Mouse (Mus musculus) left cerebral cortex, postnatal 10 days (tissue): ENCODE measurements at regions not wholly inside any gene's neighbourhood (a gene's known extent, or its start where the extent isn't known, plus 50 kb on each side); places are given as distances from the start of the nearest gene placed in this dataset.
A peak's percentile ranks its signal among the peaks of the same experiment; 100 is the strongest.
"Not testable (repeated sequence)": the region's sequence is repeated elsewhere in the genome, so short reads cannot be mapped to it uniquely, and the experiment has no call there.

Experiments
- DNase-seq, 2 experiments: peaks; one replicate each; pipeline ENCODE4 v3.0.0; 2021 to 2022; ENCODE audit warnings: low spot score in 2 of 2, mixed read lengths in 1 of 2; ENCODE audit errors: extremely low spot score in 1 of 2
- intact Hi-C: fragments of 180-260 bp; cut with DNase I; formaldehyde crosslinking; loops from one replicate; pipeline ENCODE4 v1.15.1; 2025

DNA sequence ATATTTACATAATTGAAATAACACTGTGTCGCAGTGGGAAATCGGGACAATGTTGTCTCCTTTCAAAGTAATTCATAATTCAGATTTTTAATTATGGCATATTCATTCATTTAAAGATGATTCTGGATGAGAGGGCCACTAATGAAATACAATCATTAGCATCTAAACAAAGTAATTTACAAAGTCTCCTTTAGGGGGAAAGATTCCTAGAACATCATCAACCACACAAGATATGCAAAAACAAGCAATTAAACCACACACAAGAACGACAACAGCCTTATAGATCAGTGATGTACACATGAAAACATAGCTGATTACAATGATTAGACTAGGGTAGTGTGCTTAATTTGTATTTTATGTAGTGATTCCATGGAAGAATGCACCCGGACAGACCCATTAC lies 231.2 kb downstream of the Mbip start:
- intact Hi-C loops = no loop called here
- no peak for DNase-seq

GRCm38 (mm10) chr12:56081406-56081805 lies 245.3 kb downstream of the Brms1l start:
- DNase-seq = no peak
- intact Hi-C loops = no loop called here

- no peak for DNase-seq
- intact Hi-C loops = no loop called here
These were observed 228.1 kb downstream of the Brms1l start for GRCm38 (mm10) chr12:56064183-56064582.

DNA sequence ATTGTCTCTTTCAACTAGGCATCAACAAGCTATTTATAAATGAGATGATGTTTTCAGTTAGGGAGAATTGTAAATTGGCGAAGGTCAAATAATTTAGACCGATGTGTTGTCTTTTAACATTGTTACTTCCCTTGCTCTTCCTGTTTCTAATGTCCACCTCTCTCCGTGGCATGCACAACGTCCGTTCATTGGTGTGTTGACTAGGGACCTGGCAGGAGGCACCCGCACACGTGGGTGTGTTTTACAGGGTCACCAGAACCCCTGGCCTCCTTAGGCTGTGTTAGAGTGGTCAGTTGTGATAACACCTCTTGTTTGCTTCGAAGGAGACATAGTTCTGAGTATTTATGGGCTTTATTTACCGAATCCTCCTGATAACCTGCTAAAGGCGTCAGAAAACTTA lies 222.8 kb downstream of the Brms1l start:
- intact Hi-C loops = loop anchor here (2.0 to 10.0 kb wide), 5 partner anchors 172 to 576 kb away; no protein-coding TSS in a partner anchor
- no peak for DNase-seq

- DNase-seq = peak; percentile 81 to 85
- intact Hi-C loops = loop anchor here (2.0 to 10.0 kb wide), 5 partner anchors 171 to 576 kb away; no protein-coding TSS in a partner anchor
These were observed 222.3 kb downstream of the Brms1l start for GRCm38 (mm10) chr12:56058463-56058862.

- no peak for DNase-seq
- intact Hi-C loops = loop anchor here (5.0 to 10.0 kb wide), 4 partner anchors 168 to 579 kb away; no protein-coding TSS in a partner anchor
These were observed 219.3 kb downstream of the Brms1l start for GRCm38 (mm10) chr12:56055382-56055781.

GRCm38 (mm10) chr12:56046050-56046449 lies 209.9 kb downstream of the Brms1l start:
- DNase-seq = no peak

DNA sequence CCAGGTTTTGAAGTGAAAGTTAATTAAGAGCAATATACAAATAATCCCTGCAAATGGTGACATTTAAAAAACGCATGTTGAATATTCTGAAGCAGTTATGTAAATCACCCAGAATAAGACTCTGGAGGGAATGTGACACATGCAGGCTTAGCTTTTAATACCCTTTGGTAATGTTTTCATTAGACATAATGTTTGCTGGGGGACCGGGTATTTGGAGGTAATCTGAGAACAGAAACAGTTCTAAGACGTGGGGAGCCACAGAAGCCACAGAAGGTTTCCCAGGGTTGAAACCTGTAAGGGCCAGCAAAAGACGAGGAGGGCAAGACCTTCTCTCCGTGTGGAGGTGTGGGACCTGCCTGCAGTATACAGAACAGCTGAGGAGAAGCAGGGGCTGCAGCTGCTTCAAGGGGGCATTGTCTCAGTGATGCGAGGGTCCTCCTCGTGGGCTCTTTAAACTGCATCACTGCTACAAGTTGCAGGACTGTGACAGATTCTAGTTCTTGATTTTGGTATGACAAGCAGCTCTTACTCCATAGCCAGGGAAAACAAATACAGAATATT lies 184.9 kb downstream of the Brms1l start:
- no peak for DNase-seq
- intact Hi-C loops = no loop called here

More at GRCm38 (mm10) chr12:56046050-56046449, 209.9 kb downstream of the Brms1l start:
- intact Hi-C loops = no loop called here

GRCm38 (mm10) chr12:56020547-56020946 lies 184.4 kb downstream of the Brms1l start:
- DNase-seq = no peak
- intact Hi-C loops = no loop called here

- intact Hi-C loops = no loop called here
- DNase-seq = no peak
These were observed 173.9 kb downstream of the Brms1l start for GRCm38 (mm10) chr12:56009976-56010375.

DNA sequence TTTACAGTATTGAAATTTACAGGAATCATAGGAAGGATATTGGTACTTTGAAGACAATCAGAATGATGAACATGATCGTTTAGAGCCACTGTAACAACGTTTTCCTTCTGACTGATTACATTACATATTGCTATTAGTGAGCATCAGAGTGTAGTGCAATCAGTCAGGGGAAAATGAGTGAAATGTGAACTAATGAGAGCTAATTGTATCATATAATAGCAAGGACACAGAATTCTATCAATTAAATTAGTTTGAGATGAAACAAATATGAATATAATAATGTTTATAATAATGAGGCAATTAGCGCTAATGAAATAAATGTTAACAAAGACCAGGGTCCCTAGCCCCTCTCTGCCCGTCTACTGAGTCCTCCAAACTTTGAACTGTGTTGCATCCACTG lies 169.7 kb downstream of the Brms1l start:
- intact Hi-C loops = no loop called here
- no peak for DNase-seq

- DNase-seq = no peak
- intact Hi-C loops = no loop called here
These were observed 169.2 kb downstream of the Brms1l start for GRCm38 (mm10) chr12:56005321-56005720.

- DNase-seq = no peak
- intact Hi-C loops = no loop called here
These were observed 168.4 kb downstream of the Brms1l start for GRCm38 (mm10) chr12:56004479-56004878.

DNA sequence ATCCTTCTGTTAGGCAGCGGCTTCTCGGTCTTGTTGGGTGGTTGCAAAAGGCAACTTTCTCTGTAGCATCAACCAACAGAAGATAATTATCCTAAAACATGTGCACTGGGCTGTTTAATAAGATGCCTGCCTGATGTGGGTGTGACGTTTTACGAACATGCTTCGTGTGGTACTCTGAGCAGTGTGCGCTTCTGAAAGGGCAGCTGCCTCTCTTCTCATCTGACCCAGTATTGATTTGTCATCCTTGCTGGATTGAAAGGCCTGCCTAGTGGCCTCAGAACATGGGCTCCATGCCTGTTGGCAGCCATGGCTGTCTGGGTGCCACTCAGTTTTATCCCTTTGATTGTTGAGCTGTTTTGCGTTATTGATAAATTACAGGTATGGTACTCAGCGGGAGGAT lies 167.4 kb downstream of the Brms1l start:
- intact Hi-C loops = no loop called here
- no peak for DNase-seq

DNA sequence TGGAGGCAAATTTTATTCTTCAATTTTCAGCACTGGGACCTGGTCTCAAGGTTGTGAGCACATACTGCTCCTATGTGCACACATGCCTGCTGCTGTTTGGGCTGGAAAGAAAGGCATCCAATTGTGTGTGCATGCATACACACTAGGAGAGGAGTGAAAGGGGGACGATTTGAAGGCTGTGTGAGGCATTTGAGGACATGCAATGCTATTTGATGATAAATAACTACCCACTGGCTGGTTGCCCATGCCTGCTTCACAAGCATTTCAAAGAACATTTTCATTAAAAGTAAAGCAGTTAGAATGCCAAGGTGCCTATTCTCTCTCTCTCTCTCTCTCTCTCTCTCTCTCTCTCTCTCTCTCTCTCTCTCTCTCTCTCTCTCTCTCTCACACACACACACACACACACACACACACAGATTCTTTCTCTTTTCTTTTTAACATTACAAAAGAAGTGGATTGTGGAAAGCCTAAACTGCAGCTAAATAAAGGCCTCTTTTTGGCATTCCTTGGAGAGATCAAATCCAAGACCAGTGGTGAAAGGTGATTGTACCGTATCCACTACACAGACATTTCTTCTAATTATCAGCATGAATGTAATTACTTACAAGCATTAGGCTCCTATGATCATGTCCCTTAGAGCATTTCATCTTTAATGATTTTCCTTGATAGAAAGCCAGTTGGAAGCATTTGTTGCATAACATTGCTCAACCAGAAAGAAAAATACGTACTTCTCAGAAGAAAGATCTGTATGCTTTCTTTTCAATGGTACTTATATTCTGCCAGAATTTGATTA lies 160.7 kb downstream of the Brms1l start:
- DNase-seq = no peak
- intact Hi-C loops = no loop called here

DNA sequence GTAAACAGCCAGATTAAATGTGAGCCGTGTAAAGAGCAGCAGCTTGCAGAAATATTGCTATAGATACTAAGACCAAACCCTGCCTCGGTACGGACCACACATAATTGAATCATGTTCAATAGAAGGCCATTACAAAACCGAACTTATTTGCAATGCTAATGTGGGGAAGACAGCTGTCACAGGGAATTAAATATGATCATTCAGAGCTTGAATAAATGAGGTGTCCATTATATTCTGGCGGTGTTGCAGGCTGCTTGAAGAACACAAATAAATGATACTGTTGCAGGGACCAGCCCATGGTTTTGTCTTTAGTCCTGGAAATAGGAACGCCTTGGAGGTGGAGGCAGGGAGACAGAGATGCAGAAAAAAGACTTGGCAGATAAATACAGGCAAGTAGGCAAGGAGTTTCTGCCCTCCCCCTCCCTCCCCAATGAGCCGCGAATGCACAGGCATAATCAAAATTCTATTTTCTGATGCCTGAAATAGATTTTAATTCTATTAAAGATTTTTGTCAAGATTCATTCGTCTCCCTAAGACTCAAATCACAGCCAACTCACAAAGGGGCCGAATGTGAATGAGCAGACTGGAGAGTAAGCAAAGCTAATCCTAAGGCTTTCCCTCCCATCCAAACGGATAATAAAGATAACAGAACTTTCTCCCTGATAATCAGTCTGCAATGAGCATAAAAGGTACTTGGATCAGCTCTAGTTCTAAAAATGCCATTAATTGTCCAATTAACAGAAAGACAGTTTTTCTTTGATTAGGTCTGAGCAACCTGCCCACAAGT lies 147.6 kb downstream of the Brms1l start:
- intact Hi-C loops = no loop called here
- DNase-seq = peak in 1 of 2 experiments; percentile 8

DNA sequence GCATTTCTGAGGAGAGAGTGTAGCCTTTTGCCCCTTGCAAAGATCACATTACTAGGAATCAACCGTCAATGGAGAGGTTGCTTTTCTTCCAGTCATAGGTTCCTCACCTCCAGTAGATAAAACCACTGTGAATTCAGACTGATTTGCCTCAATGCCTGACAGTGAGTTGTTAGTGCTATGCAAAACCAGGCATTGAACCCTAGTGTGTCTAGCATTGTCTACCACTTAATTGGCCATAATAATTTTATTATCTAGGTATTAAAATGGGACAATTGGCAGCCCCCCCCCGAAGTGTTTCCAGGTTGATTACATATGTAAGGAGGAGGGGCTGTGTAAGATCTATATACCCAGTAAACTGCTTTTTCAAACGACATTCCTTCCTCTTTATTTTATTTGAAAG lies 147.0 kb downstream of the Brms1l start:
- intact Hi-C loops = no loop called here
- no peak for DNase-seq

DNA sequence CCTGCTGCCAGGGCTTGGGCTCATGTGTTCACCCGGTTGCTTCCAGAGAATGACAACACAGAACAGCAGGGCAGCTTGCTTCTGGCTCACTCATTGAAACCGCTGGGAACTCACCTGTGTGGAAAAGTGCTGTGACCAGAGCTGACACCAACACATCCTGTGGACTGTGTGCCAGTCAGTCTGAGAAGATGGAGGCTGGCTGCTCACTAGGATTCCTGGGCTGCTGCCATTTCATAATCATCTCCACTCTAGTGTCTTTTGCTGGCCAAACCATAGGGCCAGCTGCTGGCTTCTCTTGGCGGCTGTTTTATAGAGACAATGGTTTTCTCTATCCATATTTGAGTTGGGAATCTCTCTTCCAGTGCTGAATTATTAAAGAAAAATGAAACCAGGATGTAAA lies 138.1 kb downstream of the Brms1l start:
- DNase-seq = no peak
- intact Hi-C loops = no loop called here

- DNase-seq, intact Hi-C loops: not testable (repeated sequence)
These were observed 123.2 kb downstream of the Brms1l start for GRCm38 (mm10) chr12:55959319-55959718.

DNA sequence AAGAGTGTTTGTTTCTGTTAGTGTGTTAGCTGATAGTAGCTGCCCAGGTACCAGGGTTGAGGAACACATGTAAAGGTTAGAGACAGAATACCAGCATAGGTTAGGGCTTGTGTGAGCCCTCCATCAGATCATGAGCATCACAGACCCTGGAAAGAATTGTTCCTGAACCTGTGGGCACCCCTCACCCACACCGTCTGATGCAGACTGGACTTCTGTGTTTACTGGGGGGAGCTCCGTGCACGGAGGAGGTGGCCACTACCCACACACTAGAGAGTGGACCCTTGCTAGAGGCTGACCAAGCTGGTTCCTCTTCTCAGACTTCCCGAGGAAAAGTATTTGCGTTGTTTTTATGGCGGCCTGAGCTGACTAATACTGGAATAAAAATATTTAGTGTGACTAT lies 104.4 kb downstream of the Brms1l start:
- DNase-seq = no peak
- intact Hi-C loops = no loop called here
